Mouse (Mus musculus) neural tube, embryonic 14.5 days (tissue): ENCODE data around the gene Srrt. TPM values are rescaled to one million over a fixed set of nuclear protein-coding genes. Genes with fewer than 3 reads are reported as not detected.

Source experiments
- ATAC-seq: fragments of 200-750 bp; cut with Nextera tagmentation; 2 replicates; pipeline ENCODE4 v1.8.0; 2017; ENCODE audit warnings: low read depth, mild to moderate bottlenecking, moderate TSS enrichment, moderate library complexity
- H3K27ac ChIP-seq: fragments of 300-500 bp; sonication (generic); 2 replicates; pipeline ENCODE4 v1.5.1; 2014; ENCODE audit warnings: low read depth, mild to moderate bottlenecking, control low read depth, low read length, moderate library complexity, mixed read lengths
- H3K27me3 ChIP-seq: fragments of 300-500 bp; sonication (generic); 2 replicates; pipeline ENCODE4 v1.6.1; 2014; ENCODE audit warnings: low read length; ENCODE audit not compliant: control insufficient read depth, insufficient read depth
- H3K36me3 ChIP-seq: fragments of 300-500 bp; sonication (generic); 2 replicates; pipeline ENCODE4 v1.6.1; 2014; ENCODE audit warnings: low read length, mixed read lengths; ENCODE audit not compliant: control insufficient read depth, insufficient read depth
- H3K4me1 ChIP-seq: fragments of 300-500 bp; sonication (generic); 2 replicates; pipeline ENCODE4 v1.6.1; 2014; ENCODE audit warnings: low read length; ENCODE audit not compliant: control insufficient read depth, insufficient read depth
- H3K4me2 ChIP-seq: fragments of 300-500 bp; sonication (generic); 2 replicates; pipeline ENCODE4 v1.6.1; 2014; ENCODE audit warnings: mild to moderate bottlenecking, low read depth, low read length, control low read depth
- H3K4me3 ChIP-seq: fragments of 300-500 bp; sonication (generic); 2 replicates; pipeline ENCODE4 v1.5.1; 2014; ENCODE audit warnings: low read depth, low read length, control low read depth, mixed read lengths
- H3K9ac ChIP-seq: fragments of 300-500 bp; sonication (generic); replicated peaks from 2 replicates; pipeline ENCODE4 v1.6.1; 2014; ENCODE audit warnings: low read depth, mild to moderate bottlenecking, control low read depth, low read length, mixed read lengths
- H3K9me3 ChIP-seq: fragments of 300-500 bp; sonication (generic); 2 replicates; pipeline ENCODE4 v1.6.1; 2016; ENCODE audit warnings: low read length; ENCODE audit not compliant: control insufficient read depth
- WGBS: fragments of 180-500 bp; shearing (Covaris S2); extraction: QIAGEN DNeasy Blood & Tissue Kit; methylation state at CpG from one replicate; pipeline ENCODE4 v1.1.7; 2014; 5-methylcytosine and 5-hydroxymethylcytosine counted together
- polyA plus RNA-seq: library from polyadenylated mRNA; unstranded; fragments of >200 nt; fragmentation: Nextera tagmentation; extraction: Ambion mirVana; gene quantifications from 2 replicates; pipeline ENCODE4 v1.2.1, GENCODE M21; 2014

Gene Srrt
- polyA plus RNA-seq, 1 experiment from 2014 or later, result 81.8 TPM

DNA sequence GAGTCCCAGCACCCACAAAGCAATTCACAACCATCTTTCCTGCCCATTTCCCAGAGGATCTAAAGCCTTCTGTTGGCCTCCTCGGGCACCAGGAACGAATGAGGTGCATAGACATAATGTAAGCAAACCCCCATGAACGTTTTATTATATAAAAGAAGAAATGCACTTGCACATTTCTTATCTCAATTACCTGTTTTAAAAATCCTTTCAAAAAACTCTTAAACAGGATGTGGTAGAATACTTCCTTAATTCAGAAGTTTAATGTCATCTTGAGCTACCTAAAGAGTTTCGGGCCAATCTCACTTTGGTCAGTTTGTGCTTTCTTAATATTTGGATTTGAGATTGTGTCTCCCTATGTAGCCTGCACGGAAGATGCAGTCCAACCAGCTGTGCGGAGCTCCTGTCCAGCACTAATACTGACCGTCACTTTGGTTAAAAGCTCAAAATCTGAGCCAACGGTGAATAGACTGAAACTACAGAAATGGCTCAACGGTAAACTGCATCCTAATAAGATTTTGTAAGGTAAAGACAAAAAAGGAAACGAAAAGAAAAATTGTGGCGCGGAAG lies 952 bp downstream of the Srrt start:
- peak overlapping the region; percentile 95 for H3K27ac ChIP-seq
- H3K27me3 ChIP-seq, result no peaks in the 10 kb centered on the region
- peaks cover 20% of the 10 kb centered on the region for H3K36me3 ChIP-seq
- no peaks in the 10 kb centered on the region for H3K9me3 ChIP-seq
- H3K4me3 ChIP-seq, result peak overlapping the region; percentile 96
- ATAC-seq, result no peak
- WGBS, result 16% methylated on average over 12 of the region's 12 CpGs
- peak overlapping the region; percentile 71 for H3K4me2 ChIP-seq
- H3K4me1 ChIP-seq, result peaks cover 30% of the 10 kb centered on the region
- H3K9ac ChIP-seq, result peak overlapping the region; percentile 94

DNA sequence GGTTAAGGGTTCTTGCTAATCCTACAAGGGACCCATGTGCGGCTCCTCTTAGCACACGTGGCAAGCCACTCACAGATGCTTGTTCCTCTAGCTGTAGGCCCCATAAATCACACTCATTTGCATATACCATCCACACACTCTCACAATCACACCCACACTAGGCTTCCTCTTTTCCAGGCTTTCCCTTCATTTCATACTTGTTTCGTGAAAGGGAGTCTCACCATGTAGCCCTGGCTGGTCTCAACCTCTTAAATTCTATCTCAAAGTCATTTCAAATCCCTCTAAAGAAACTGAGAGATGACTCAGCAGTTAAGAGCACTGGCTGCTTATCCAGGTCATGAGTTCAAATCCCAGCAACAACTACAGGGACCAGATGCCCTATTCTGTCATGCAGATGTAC lies 1.7 kb downstream of the Srrt start:
- ATAC-seq, result no peak
- H3K4me2 ChIP-seq, result peak overlapping the region; percentile 71
- H3K9me3 ChIP-seq, result no peaks in the 10 kb centered on the region
- H3K4me3 ChIP-seq, result peak overlapping the region; percentile 96
- H3K9ac ChIP-seq, result peak overlapping the region; percentile 32; the same call in 1 of the 2 replicates
- no peak overlapping the region for H3K27ac ChIP-seq
- H3K36me3 ChIP-seq, result peaks cover 27% of the 10 kb centered on the region
- H3K4me1 ChIP-seq, result peaks cover 30% of the 10 kb centered on the region
- H3K27me3 ChIP-seq, result no peaks in the 10 kb centered on the region
- WGBS, result 25% methylated on average over 3 of the region's 3 CpGs

- no peak for ATAC-seq
- Histone ChIP-seq H3K4me2 (peak overlapping the region; percentile 71), H3K27me3 (no peaks in the 10 kb centered on the region), H3K9ac (no peak overlapping the region), H3K4me1 (peaks cover 30% of the 10 kb centered on the region), H3K27ac (no peak overlapping the region), H3K36me3 (peaks cover 37% of the 10 kb centered on the region), H3K9me3 (no peaks in the 10 kb centered on the region), H3K4me3 (peak overlapping the region; percentile 9; the same call in 1 of the 2 replicates)
- WGBS, result 8% methylated on average over 4 of the region's 4 CpGs
Measured at GRCm38 (mm10) chr5:137304816-137305215, 2.7 kb downstream of the Srrt start.

GRCm38 (mm10) chr5:137304165-137304564 lies 3.3 kb downstream of the Srrt start:
- H3K36me3 ChIP-seq, result peaks cover 44% of the 10 kb centered on the region
- no peak overlapping the region for H3K27ac ChIP-seq
- no peaks in the 10 kb centered on the region for H3K9me3 ChIP-seq
- ATAC-seq, result no peak
- 84% methylated on average over 3 of the region's 3 CpGs for WGBS
- H3K4me3 ChIP-seq, result no peak overlapping the region
- H3K27me3 ChIP-seq, result no peaks in the 10 kb centered on the region
- peak overlapping the region; percentile 71 for H3K4me2 ChIP-seq
- peaks cover 30% of the 10 kb centered on the region for H3K4me1 ChIP-seq
- H3K9ac ChIP-seq, result no peak overlapping the region

DNA sequence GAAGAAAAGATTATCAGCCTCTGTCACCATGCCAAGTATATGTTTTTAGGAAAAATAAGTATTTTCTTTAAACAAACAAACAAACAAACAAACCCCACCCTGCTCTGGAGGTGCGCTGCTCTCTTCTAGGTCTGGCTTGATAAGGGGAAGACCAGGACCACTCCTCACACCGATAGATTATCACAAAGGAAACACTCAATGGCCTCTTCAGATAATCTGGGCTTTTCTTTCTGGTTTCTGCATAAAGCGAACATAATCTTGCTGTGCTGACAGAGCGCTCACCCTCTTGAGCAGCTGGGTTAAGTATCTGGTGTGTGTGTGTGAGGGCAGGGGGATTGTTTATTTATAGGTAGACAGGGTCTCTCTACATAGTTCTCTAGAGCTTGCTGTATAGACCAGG lies 3.9 kb downstream of the Srrt start:
- H3K4me2 ChIP-seq, result no peak overlapping the region
- H3K36me3 ChIP-seq, result peaks cover 49% of the 10 kb centered on the region
- H3K9me3 ChIP-seq, result no peaks in the 10 kb centered on the region
- no peak overlapping the region for H3K27ac ChIP-seq
- no peak for ATAC-seq
- no peak overlapping the region for H3K9ac ChIP-seq
- H3K4me3 ChIP-seq, result no peak overlapping the region
- H3K4me1 ChIP-seq, result peaks cover 30% of the 10 kb centered on the region
- H3K27me3 ChIP-seq, result no peaks in the 10 kb centered on the region
- 95% methylated on average over 4 of the region's 4 CpGs for WGBS

DNA sequence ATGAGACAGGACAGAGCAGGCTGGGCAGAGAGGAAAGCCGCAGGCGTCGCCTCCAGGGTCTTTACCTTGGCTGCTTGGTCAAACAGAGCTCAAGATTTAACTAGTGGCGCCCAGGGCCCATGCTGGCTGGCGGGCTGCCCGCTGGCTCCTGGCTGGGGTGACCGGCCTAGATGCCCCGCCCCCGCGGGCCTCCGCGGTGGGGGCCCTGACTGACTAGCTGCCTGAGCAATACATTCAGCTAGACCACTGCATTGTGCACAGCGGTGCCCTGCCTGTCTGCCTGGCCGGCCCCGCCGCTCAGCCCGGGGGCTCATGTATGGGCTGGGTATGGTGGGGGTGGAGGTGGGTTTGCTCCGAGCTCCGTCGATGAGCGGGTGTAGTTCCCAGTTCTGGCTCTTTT lies 6.2 kb downstream of the Srrt start:
- Histone ChIP-seq H3K36me3 (peaks cover 73% of the 10 kb centered on the region), H3K27me3 (no peaks in the 10 kb centered on the region), H3K4me1 (peaks cover 23% of the 10 kb centered on the region), H3K9ac (no peak overlapping the region), H3K4me2 (no peak overlapping the region), H3K9me3 (no peaks in the 10 kb centered on the region), H3K4me3 (no peak overlapping the region), H3K27ac (no peak overlapping the region)
- ATAC-seq, result peak; percentile 50; the same call in 1 of the 2 replicates
- WGBS, result 75% methylated on average over 21 of the region's 21 CpGs

GRCm38 (mm10) chr5:137299240-137299639 lies 8.2 kb downstream of the Srrt start:
- Histone ChIP-seq H3K27me3 (no peaks in the 10 kb centered on the region), H3K4me1 (peaks cover 11% of the 10 kb centered on the region), H3K27ac (no peak overlapping the region), H3K9me3 (no peaks in the 10 kb centered on the region), H3K4me2 (no peak overlapping the region), H3K4me3 (no peak overlapping the region), H3K9ac (no peak overlapping the region), H3K36me3 (peaks cover 85% of the 10 kb centered on the region)
- ATAC-seq, result no peak
- WGBS, result 87% methylated on average over 7 of the region's 7 CpGs

DNA sequence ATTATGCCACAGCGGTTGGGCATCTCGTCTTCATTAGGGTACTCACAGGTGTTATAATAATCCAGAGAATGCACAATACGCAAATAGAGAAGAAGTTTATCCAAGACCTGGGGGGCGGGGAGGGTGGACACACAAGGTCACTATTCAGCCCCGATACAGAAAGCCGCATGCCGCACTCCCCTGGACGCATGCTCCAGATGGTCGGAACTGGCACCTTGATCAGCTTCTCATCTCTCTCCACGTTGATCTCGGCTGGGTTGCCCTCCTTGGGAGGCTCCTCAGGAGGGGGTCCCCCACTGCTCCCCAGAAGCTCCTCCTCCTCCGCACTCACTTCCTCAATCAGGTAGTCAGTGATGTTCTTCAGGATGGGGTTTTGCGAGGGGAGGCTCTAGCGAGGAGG lies 10.3 kb downstream of the Srrt start:
- no peak for ATAC-seq
- H3K4me1 ChIP-seq, result peaks cover 8% of the 10 kb centered on the region
- H3K4me2 ChIP-seq, result no peak overlapping the region
- 92% methylated on average over 14 of the region's 14 CpGs for WGBS
- no peak overlapping the region for H3K4me3 ChIP-seq
- no peaks in the 10 kb centered on the region for H3K27me3 ChIP-seq
- peaks cover 68% of the 10 kb centered on the region for H3K36me3 ChIP-seq
- no peaks in the 10 kb centered on the region for H3K9me3 ChIP-seq
- no peak overlapping the region for H3K27ac ChIP-seq
- no peak overlapping the region for H3K9ac ChIP-seq

DNA sequence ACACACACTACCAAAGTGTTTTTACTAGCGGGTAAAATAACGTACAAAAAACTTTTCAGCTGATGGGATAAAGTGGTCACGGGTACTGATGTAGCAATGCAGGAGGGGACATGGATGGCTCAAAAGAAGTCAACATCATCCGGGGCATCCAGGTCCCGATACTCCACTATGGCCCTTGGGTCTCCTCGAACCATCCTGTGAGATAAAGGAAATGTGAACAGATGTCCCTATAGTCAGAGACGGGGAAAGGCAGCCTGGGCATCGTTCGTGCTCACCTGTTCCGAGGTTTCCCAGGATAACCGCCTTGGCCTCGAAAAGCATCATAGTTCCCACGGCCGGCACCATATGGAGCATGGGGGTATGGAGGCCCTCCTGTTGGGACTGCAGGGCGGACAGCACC lies 11.8 kb downstream of the Srrt start:
- H3K36me3 ChIP-seq, result peaks cover 57% of the 10 kb centered on the region
- ATAC-seq, result no peak

More for the DNA sequence above, 11.8 kb downstream of the Srrt start:
- Histone ChIP-seq H3K9ac (no peak overlapping the region), H3K4me1 (peaks cover 8% of the 10 kb centered on the region), H3K4me2 (no peak overlapping the region), H3K27ac (no peak overlapping the region), H3K9me3 (no peaks in the 10 kb centered on the region), H3K27me3 (no peaks in the 10 kb centered on the region), H3K4me3 (no peak overlapping the region)
- WGBS, result 90% methylated on average over 15 of the region's 15 CpGs
